Mouse (Mus musculus) central nervous system, embryonic 18 days (tissue): Measurements from ENCODE around the gene Gm14180. TPM values are rescaled to one million over a fixed set of nuclear protein-coding genes. Genes with fewer than 3 reads are reported as not detected.

Experiments used
- polyA plus RNA-seq: library from polyadenylated mRNA; depleted of rRNA; stranded (reverse); fragments of >200 nt; gene quantifications from 2 replicates; pipeline ENCODE4 v1.2.3, GENCODE M21; 2012; rRNA removed

Gene Gm14180
- polyA plus RNA-seq: not detected in 2 replicates

GRCm38 (mm10) chr11:99734190-99734589 is at the start of gene Gm14180:
Gene Gm14180, minus strand, starts transcription at chr11:99734290.

DNA sequence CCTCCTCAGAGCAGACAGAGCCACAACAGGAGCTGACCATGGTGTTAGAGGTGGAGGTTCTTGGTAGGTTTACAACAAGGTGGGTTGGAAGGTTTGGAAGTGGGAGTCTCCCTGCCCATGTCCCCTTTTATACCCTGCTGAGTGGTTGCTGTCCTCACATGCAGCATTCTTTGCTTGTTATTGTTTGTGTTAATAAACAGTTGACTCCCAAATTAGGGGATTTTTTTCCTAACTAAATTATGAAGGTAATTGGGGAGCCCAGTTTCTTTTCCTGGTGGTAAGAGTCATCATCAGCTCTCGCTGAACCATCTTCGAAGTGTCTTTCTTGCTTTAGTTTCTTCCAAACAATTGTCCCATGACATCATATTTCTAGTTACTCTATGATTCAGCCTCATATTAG is 46.5 kb upstream of the Gm14180 start, which contains the start of gene Krtap4-8:
TSS of gene Krtap4-8 (minus strand) at position 101 of the 400 bp plus-strand sequence.

GRCm38 (mm10) chr11:99772813-99773212 is 38.7 kb upstream of the Gm14180 start, which contains the start of gene Gm11595:
Gene Gm11595, minus strand, starts transcription at chr11:99772913.

DNA sequence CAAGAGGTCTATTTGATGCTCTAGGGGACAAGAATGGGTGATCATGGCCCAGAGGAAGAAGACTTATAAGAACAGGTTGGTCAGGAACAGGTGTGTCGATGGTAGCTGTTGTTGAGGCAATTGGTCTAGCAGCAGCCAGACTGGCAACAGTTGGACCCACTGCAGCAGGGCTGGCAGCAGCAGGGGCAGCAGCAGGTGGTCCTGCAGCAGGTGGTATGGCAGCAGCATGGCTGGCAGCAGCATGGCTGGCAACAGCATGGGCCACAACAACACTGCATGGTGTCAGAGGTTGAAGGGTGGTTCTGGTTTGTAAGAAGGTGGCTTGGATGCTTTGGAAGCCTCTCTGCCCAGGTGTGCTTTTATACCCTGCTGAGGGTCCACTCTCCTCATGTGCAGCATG is 43.6 kb downstream of the Gm14180 start, which contains the start of gene Gm14190:
TSS of gene Gm14190 (minus strand) at position 278 of the 400 bp plus-strand sequence.

Other genes starting within 250 kb of the Gm14180 start
- 0.06 and 0.16 TPM in 2 replicates for gene Krt23, start 241.2 kb downstream of the Gm14180 start, polyA plus RNA-seq
- not detected in 2 replicates for gene Krt39, start 213.0 kb downstream of the Gm14180 start, polyA plus RNA-seq
- not detected in 2 replicates for gene Krt40, start 191.1 kb downstream of the Gm14180 start, polyA plus RNA-seq
- gene Krtap3-3, start 183.4 kb downstream of the Gm14180 start, polyA plus RNA-seq: not detected in 2 replicates
- gene Krtap3-2, start 177.4 kb downstream of the Gm14180 start, polyA plus RNA-seq: not detected in 2 replicates
- gene Gm11939, start 174.8 kb downstream of the Gm14180 start, polyA plus RNA-seq: not detected in 2 replicates
- gene Krtap3-1, start 167.7 kb downstream of the Gm14180 start, polyA plus RNA-seq: not detected in 2 replicates
- gene Krtap1-5, start 153.3 kb downstream of the Gm14180 start, polyA plus RNA-seq: not detected in 2 replicates
- not detected in 2 replicates for gene Krtap1-4, start 150.6 kb downstream of the Gm14180 start, polyA plus RNA-seq
- gene Krtap1-3, start 143.0 kb downstream of the Gm14180 start, polyA plus RNA-seq: not detected in 2 replicates
- gene Krtap9-3, start 136.2 kb downstream of the Gm14180 start, polyA plus RNA-seq: not detected in 2 replicates
- not detected in 2 replicates for gene Gm11938, start 131.0 kb downstream of the Gm14180 start, polyA plus RNA-seq
- not detected in 2 replicates for gene Gm11937, start 124.1 kb downstream of the Gm14180 start, polyA plus RNA-seq
- not detected in 2 replicates for gene Krtap2-4, start 119.4 kb downstream of the Gm14180 start, polyA plus RNA-seq
- gene Gm11562, start 113.9 kb downstream of the Gm14180 start, polyA plus RNA-seq: not detected in 2 replicates
- not detected in 2 replicates for gene Krtap4-1, start 106.1 kb downstream of the Gm14180 start, polyA plus RNA-seq
- gene Krtap4-2, start 99.2 kb downstream of the Gm14180 start, polyA plus RNA-seq: not detected in 2 replicates
- gene Krtap4-7, start 90.2 kb downstream of the Gm14180 start, polyA plus RNA-seq: not detected in 2 replicates
- gene Gm11555, start 84.1 kb downstream of the Gm14180 start, polyA plus RNA-seq: not detected in 2 replicates
- not detected in 2 replicates for gene Gm11563, start 75.3 kb downstream of the Gm14180 start, polyA plus RNA-seq
- not detected in 2 replicates for gene Krtap4-6, start 68.3 kb downstream of the Gm14180 start, polyA plus RNA-seq
- not detected in 2 replicates for gene Gm14190, start 43.5 kb downstream of the Gm14180 start, polyA plus RNA-seq
- gene Gm11595, start 38.6 kb upstream of the Gm14180 start, polyA plus RNA-seq: not detected in 2 replicates
- not detected in 2 replicates for gene Krtap4-8, start 46.4 kb upstream of the Gm14180 start, polyA plus RNA-seq
- not detected in 2 replicates for gene Krtap4-9, start 50.9 kb upstream of the Gm14180 start, polyA plus RNA-seq
- gene Gm11596, start 59.2 kb upstream of the Gm14180 start, polyA plus RNA-seq: not detected in 2 replicates
- 0.07 TPM in 1 of 2 replicates, not detected in the other for gene Gm11569, start 64.6 kb upstream of the Gm14180 start, polyA plus RNA-seq
- not detected in 2 replicates for gene Gm11554, start 70.2 kb upstream of the Gm14180 start, polyA plus RNA-seq
- gene Krtap4-13, start 75.6 kb upstream of the Gm14180 start, polyA plus RNA-seq: not detected in 2 replicates
- gene Gm11564, start 81.4 kb upstream of the Gm14180 start, polyA plus RNA-seq: not detected in 2 replicates
- not detected in 2 replicates for gene 2300003K06Rik, start 103.8 kb upstream of the Gm14180 start, polyA plus RNA-seq
- not detected in 2 replicates for gene Krtap4-16, start 117.3 kb upstream of the Gm14180 start, polyA plus RNA-seq
- gene Gm11568, start 123.6 kb upstream of the Gm14180 start, polyA plus RNA-seq: not detected in 2 replicates
- gene Gm11559, start 130.2 kb upstream of the Gm14180 start, polyA plus RNA-seq: not detected in 2 replicates
- gene Krtap9-1, start 139.1 kb upstream of the Gm14180 start, polyA plus RNA-seq: not detected in 2 replicates
- gene Gm11567, start 144.9 kb upstream of the Gm14180 start, polyA plus RNA-seq: not detected in 2 replicates
- 0.13 TPM in 1 of 2 replicates, not detected in the other for gene Krtap31-1, start 173.6 kb upstream of the Gm14180 start, polyA plus RNA-seq
- not detected in 2 replicates for gene Gm11565, start 180.5 kb upstream of the Gm14180 start, polyA plus RNA-seq
- gene Krtap31-2, start 202.0 kb upstream of the Gm14180 start, polyA plus RNA-seq: not detected in 2 replicates
- gene Krtap9-5, start 214.2 kb upstream of the Gm14180 start, polyA plus RNA-seq: not detected in 2 replicates
- not detected in 2 replicates for gene Krtap29-1, start 244.8 kb upstream of the Gm14180 start, polyA plus RNA-seq